Mouse (Mus musculus) neural tube, embryonic 14.5 days (tissue): ENCODE measurements at regions not wholly inside any gene's neighbourhood (a gene's known extent, or its start where the extent isn't known, plus 50 kb on each side); places are given as distances from the start of the nearest gene placed in this dataset.

Experiments used
- ATAC-seq: fragments of 200-750 bp; cut with Nextera tagmentation; 2 replicates; pipeline ENCODE4 v1.8.0; 2017; ENCODE audit warnings: low read depth, mild to moderate bottlenecking, moderate TSS enrichment, moderate library complexity
- H3K27ac ChIP-seq: fragments of 300-500 bp; sonication (generic); 2 replicates; pipeline ENCODE4 v1.5.1; 2014; ENCODE audit warnings: low read depth, mild to moderate bottlenecking, control low read depth, low read length, moderate library complexity, mixed read lengths
- H3K27me3 ChIP-seq: fragments of 300-500 bp; sonication (generic); 2 replicates; pipeline ENCODE4 v1.6.1; 2014; ENCODE audit warnings: low read length; ENCODE audit not compliant: control insufficient read depth, insufficient read depth
- H3K36me3 ChIP-seq: fragments of 300-500 bp; sonication (generic); 2 replicates; pipeline ENCODE4 v1.6.1; 2014; ENCODE audit warnings: low read length, mixed read lengths; ENCODE audit not compliant: control insufficient read depth, insufficient read depth
- H3K4me1 ChIP-seq: fragments of 300-500 bp; sonication (generic); 2 replicates; pipeline ENCODE4 v1.6.1; 2014; ENCODE audit warnings: low read length; ENCODE audit not compliant: control insufficient read depth, insufficient read depth
- H3K4me2 ChIP-seq: fragments of 300-500 bp; sonication (generic); 2 replicates; pipeline ENCODE4 v1.6.1; 2014; ENCODE audit warnings: mild to moderate bottlenecking, low read depth, low read length, control low read depth
- H3K4me3 ChIP-seq: fragments of 300-500 bp; sonication (generic); 2 replicates; pipeline ENCODE4 v1.5.1; 2014; ENCODE audit warnings: low read depth, low read length, control low read depth, mixed read lengths
- H3K9ac ChIP-seq: fragments of 300-500 bp; sonication (generic); replicated peaks from 2 replicates; pipeline ENCODE4 v1.6.1; 2014; ENCODE audit warnings: low read depth, mild to moderate bottlenecking, control low read depth, low read length, mixed read lengths
- H3K9me3 ChIP-seq: fragments of 300-500 bp; sonication (generic); 2 replicates; pipeline ENCODE4 v1.6.1; 2016; ENCODE audit warnings: low read length; ENCODE audit not compliant: control insufficient read depth
- WGBS: fragments of 180-500 bp; shearing (Covaris S2); extraction: QIAGEN DNeasy Blood & Tissue Kit; methylation state at CpG from one replicate; pipeline ENCODE4 v1.1.7; 2014; 5-methylcytosine and 5-hydroxymethylcytosine counted together

DNA sequence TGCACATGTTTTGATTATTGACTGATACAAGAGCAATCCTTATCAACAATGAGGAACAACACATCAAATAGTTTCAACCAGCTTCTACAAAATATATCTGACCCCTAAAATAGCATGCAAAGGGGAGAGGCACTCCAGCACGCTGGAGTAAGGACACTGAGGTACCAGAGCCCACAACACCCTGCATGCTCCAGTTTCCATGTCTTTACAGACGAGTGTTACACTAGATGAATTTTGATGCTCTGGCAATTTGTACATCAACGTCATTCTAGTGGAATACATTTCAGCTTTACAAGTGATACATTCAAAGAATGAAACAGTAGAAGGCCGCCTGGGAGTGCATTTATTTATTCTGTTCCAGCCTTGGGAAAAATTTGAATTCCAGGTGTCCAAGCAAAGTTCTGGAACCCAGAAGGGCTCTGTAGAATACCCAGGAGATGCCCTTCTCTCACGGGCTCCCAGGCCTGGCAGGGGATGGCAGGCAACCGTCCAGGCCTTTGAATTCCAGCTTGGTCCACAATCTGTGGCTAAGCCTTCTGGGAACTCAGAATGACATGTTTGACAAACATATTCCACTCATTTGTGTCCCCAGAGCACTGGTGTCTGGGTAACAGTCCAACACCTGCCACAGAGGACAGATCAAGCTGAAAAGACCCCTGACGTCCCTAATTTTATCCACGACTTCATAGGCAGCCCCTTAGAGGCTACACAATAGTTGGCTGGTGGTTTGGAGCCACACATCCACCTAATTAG is 595.6 kb upstream of the Klf4 start:
- no peaks in the 10 kb centered on the region for H3K4me1 ChIP-seq
- H3K9ac ChIP-seq, result no peak overlapping the region
- no peak overlapping the region for H3K27ac ChIP-seq
- 60% methylated on average over 8 of the region's 8 CpGs for WGBS
- H3K4me2 ChIP-seq, result no peak overlapping the region
- ATAC-seq, result no peak
- H3K27me3 ChIP-seq, result no peaks in the 10 kb centered on the region
- H3K36me3 ChIP-seq, result no peaks in the 10 kb centered on the region
- no peak overlapping the region for H3K4me3 ChIP-seq
- no peaks in the 10 kb centered on the region for H3K9me3 ChIP-seq

DNA sequence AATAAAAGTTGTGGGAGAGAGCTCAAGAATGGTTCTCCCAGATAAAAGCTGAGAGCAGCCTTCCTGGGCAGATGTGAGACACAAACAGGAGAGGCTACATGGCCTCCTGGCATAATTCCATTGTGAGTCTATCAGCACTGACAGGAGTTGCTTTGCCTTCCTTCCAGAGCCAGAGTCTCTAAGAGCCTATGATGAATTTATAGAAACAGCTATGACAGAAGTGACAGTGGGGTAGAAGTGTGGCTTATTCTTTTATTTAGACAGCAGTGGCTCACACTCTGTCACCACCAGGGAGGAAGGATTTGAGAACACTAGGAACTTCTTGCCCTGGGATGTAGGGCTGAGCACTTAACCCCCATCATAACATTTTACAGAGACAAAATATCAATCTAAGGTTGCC is 592.2 kb upstream of the Klf4 start:
- H3K9me3 ChIP-seq, result no peaks in the 10 kb centered on the region
- H3K27ac ChIP-seq, result no peak overlapping the region
- no peaks in the 10 kb centered on the region for H3K36me3 ChIP-seq
- no peak overlapping the region for H3K4me2 ChIP-seq
- no peak overlapping the region for H3K4me3 ChIP-seq
- ATAC-seq, result no peak
- H3K4me1 ChIP-seq, result no peaks in the 10 kb centered on the region
- H3K27me3 ChIP-seq, result no peaks in the 10 kb centered on the region
- H3K9ac ChIP-seq, result no peak overlapping the region

DNA sequence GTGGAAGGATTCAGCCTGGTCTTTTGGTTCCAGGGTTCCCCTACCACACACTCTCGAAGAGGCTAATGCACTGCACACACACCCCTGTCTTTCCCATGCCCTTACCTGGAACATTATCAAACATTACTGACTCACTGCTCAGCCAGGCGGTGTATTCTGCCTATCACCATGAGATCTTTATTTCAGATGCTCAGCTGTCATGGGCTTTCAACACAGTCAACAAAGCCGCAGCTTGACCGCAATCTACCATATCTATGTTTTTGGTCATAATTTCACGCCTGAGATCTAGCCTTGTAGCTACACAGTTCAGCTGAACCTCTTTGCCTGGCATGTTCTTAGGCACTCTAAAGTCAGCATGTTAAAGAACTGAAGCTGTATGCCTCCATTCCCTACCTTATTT is 589.9 kb upstream of the Klf4 start:
- Histone ChIP-seq H3K9ac (no peak overlapping the region), H3K4me3 (no peak overlapping the region), H3K27me3 (no peaks in the 10 kb centered on the region), H3K27ac (no peak overlapping the region), H3K9me3 (no peaks in the 10 kb centered on the region), H3K4me1 (no peaks in the 10 kb centered on the region), H3K4me2 (no peak overlapping the region), H3K36me3 (no peaks in the 10 kb centered on the region)
- no peak for ATAC-seq
- WGBS, result 97% methylated on average over 5 of the region's 5 CpGs

DNA sequence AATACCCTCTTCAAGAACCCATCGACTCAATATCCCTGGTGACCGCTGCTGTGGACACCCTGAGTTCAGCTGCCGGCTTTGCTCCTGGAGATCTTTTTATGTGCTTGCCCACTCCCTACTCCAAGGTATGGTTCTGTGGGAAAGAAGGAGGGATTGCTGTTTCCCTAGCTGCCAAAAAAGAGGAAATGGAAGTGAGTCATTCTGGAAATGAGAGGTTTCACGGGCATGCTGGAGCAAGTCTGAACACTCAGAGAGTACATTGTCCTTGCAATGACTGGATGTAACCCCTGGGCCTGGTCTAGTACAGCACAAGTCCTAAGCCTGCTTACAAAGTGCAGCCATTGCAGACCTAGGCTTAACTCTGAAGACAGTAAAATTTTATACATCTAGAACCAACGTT is 589.4 kb upstream of the Klf4 start:
- Histone ChIP-seq H3K9me3 (no peaks in the 10 kb centered on the region), H3K36me3 (no peaks in the 10 kb centered on the region), H3K27me3 (no peaks in the 10 kb centered on the region), H3K9ac (no peak overlapping the region), H3K27ac (no peak overlapping the region), H3K4me1 (no peaks in the 10 kb centered on the region), H3K4me2 (no peak overlapping the region), H3K4me3 (no peak overlapping the region)
- no peak for ATAC-seq
- 89% methylated on average over 5 of the region's 5 CpGs for WGBS

DNA sequence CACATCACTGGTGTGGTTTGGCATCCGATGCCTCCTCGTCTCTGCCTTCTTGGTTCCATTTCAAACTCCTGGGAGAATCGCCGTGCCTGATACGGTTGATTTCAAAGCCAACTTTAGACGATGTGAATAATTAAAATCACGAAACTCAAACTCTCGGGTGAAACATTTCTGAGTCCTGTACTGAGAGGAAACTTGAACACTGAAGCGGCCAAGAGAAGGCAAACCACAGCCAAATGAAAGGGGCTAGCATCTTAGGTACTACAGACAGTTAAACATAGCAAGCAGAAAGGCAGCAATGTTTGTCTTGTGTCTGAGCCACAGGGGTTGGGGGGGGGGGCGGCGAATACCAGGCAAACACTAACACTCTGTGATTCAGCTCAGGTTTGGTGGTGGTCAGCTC is 588.1 kb upstream of the Klf4 start:
- no peak overlapping the region for H3K4me2 ChIP-seq
- no peak overlapping the region for H3K27ac ChIP-seq
- WGBS, result 84% methylated on average over 11 of the region's 11 CpGs
- H3K27me3 ChIP-seq, result no peaks in the 10 kb centered on the region
- H3K9me3 ChIP-seq, result no peaks in the 10 kb centered on the region
- no peaks in the 10 kb centered on the region for H3K36me3 ChIP-seq
- H3K9ac ChIP-seq, result no peak overlapping the region
- no peaks in the 10 kb centered on the region for H3K4me1 ChIP-seq
- ATAC-seq, result no peak
- no peak overlapping the region for H3K4me3 ChIP-seq

DNA sequence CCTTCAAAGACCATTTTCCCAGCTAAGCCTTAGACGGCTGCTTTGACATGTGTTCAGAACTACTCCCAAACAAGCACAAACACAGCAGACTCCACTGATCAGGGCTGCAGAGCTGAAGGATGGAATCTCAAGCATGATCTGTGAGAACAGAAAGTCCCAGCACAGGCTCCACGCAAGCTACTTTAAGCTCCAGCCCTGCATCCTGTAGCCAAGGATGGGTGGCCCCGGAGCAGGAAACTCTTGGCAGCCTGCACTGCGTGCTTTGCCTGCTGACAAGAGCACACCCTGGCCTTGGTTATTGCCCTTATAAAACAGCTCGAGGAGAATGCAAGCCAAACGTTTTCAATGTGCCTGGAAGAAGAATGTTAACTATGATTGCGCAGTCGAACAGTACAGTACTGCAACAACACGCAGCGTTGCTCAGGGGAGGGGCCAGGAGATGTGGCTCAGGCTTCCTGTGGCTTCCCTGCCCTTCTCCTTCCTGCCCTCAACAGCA is 581.5 kb upstream of the Klf4 start:
- Histone ChIP-seq H3K4me1 (peaks cover 7% of the 10 kb centered on the region; the same call in 1 of the 2 replicates), H3K27me3 (no peaks in the 10 kb centered on the region), H3K4me2 (peak overlapping the region; percentile 32; the same call in 1 of the 2 replicates), H3K9me3 (no peaks in the 10 kb centered on the region), H3K27ac (peak overlapping the region; percentile 40; the same call in 1 of the 2 replicates), H3K4me3 (no peak overlapping the region), H3K9ac (peak overlapping the region; percentile 8; the same call in 1 of the 2 replicates), H3K36me3 (no peaks in the 10 kb centered on the region)
- WGBS, result 13% methylated on average over 10 of the region's 10 CpGs
- ATAC-seq, result peak; percentile 87

DNA sequence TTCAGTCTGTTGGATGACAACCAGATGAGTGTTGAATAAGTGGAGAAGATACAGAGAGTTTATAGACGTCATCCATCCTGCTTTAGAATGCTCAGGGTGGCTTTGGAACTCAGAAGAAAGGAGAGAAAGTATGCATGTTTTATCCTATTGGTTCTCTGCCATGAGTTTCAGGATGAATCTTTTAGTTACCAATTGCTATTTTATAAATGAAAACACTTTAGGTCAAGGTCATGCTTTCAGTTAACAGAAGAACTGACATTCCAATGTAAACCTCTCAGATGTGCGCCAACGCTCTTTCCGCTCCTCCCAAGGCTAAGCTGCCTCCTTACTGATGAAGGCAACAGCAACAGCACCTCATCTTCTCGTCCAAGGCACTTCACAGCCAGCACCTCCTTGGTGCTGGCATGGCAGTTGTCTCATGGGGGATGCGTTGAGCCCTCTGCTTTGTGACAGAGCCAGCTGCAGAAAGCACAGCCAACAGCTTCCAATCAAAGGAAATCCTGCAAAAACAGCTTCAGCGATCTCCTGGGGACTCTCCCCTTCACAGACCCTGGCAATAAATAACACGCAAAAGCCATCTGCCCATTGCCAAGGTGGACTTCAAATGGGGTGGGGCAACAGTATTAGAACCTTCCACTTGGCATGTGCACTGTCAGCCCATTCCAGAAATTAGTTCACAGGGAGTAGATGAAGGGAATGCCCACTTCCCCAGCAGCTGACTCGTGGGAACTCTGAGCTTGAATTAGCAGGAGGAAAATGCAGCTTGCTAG is 580.9 kb upstream of the Klf4 start:
- Histone ChIP-seq H3K4me1 (peaks cover 7% of the 10 kb centered on the region; the same call in 1 of the 2 replicates), H3K9me3 (no peaks in the 10 kb centered on the region), H3K27ac (peak overlapping the region; percentile 40; the same call in 1 of the 2 replicates), H3K4me3 (no peak overlapping the region), H3K4me2 (peak overlapping the region; percentile 32; the same call in 1 of the 2 replicates), H3K36me3 (no peaks in the 10 kb centered on the region), H3K27me3 (no peaks in the 10 kb centered on the region), H3K9ac (peak overlapping the region; percentile 8; the same call in 1 of the 2 replicates)
- ATAC-seq, result peak; percentile 46
- 46% methylated on average over 9 of the region's 9 CpGs for WGBS

DNA sequence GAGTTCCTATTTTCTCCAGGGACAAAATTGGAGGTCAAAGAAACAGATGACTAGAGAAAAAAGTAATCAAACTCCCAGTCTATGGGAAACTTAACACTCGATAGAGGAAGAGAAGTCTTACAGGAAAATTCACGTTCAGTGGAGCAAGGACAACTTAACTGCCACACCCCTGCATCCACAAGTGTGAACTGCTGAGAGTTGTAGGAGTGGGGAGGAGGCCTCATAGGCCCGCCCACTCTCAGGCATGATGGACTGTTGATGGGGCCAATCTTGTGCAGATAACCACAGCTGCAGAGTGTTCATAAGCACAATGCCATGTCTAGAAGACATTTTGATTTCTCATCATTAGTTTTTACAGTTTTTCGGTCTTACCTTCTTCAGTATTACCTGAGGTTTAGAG is 574.7 kb upstream of the Klf4 start:
- no peak overlapping the region for H3K9ac ChIP-seq
- no peak overlapping the region for H3K27ac ChIP-seq
- H3K27me3 ChIP-seq, result no peaks in the 10 kb centered on the region
- no peaks in the 10 kb centered on the region for H3K9me3 ChIP-seq
- no peaks in the 10 kb centered on the region for H3K4me1 ChIP-seq
- no peak overlapping the region for H3K4me3 ChIP-seq
- no peak for ATAC-seq
- H3K4me2 ChIP-seq, result no peak overlapping the region
- WGBS, result 85% methylated on average over 4 of the region's 4 CpGs
- no peaks in the 10 kb centered on the region for H3K36me3 ChIP-seq

DNA sequence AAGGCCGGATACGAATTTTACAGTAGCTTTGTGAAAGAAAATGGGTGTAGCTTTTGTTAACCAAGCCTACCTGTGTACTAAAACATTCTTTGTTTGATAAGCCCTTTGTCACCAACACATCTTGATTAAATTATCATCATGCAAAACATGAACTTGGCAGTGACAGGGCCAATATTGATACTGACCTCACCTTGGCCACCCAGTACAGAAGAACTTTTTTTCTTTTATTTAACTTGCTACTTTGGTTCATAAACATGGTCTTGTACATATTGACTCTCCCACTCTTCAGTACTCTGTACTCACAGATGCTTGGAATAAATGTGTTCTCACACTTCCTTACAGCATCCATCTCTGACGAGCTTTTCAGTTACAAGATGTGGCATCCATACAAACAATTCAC is 570.0 kb upstream of the Klf4 start:
- Histone ChIP-seq H3K36me3 (no peaks in the 10 kb centered on the region), H3K4me2 (no peak overlapping the region), H3K27me3 (no peaks in the 10 kb centered on the region), H3K9me3 (no peaks in the 10 kb centered on the region), H3K9ac (no peak overlapping the region), H3K4me3 (no peak overlapping the region), H3K27ac (no peak overlapping the region), H3K4me1 (no peaks in the 10 kb centered on the region)
- WGBS, result 88% methylated on average over 3 of the region's 3 CpGs
- ATAC-seq, result no peak
